Mouse (Mus musculus): Measurements from ENCODE around the gene Eftud2. TPM values are rescaled to one million over a fixed set of nuclear protein-coding genes. Genes with fewer than 3 reads are reported as not detected.

Gene Eftud2
- 10 to 100 TPM; 64.6 to 70.3 TPM for total RNA-seq (2023)

DNA sequence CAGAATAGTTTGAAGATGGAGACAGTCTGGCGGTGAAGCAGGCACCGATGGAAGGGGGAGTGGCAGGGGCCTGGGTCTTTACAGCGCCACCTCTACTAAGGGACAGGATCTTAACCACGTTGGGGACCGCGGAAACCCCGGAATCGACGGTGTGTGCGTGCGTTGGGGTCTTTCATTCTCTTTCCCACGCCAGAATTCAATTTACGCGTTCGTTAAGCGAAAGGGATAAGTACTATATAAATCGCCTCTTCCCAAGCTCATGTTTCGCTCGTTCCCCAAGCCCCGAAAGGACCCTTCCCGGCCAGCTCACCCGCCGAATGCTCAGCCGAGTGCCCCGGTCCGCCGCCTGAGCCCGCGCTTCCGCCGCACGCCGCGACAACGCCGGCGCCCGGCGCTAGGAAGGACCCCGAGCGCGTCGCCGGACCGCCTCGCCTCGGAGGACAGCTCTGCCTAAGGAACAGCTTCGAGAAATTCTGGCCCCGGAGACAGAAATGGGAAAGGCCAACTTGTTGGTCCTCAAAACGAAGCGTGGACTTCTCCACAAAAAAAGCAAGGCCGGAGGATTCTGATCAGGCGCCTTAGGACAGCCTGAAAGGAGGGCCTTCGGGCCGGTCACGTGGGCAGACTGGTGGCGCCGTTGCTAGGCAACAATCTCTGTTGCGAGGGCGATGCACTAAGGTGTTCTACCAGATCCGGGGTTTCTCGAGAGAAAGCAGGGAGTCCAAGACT is at the start of gene Eftud2, which contains the start of gene Ccdc103:
Eftud2 (minus strand) TSS at position 401 of the 729 bp plus-strand sequence.
Ccdc103 (plus strand) TSS at position 620 of the 729 bp plus-strand sequence.

DNA sequence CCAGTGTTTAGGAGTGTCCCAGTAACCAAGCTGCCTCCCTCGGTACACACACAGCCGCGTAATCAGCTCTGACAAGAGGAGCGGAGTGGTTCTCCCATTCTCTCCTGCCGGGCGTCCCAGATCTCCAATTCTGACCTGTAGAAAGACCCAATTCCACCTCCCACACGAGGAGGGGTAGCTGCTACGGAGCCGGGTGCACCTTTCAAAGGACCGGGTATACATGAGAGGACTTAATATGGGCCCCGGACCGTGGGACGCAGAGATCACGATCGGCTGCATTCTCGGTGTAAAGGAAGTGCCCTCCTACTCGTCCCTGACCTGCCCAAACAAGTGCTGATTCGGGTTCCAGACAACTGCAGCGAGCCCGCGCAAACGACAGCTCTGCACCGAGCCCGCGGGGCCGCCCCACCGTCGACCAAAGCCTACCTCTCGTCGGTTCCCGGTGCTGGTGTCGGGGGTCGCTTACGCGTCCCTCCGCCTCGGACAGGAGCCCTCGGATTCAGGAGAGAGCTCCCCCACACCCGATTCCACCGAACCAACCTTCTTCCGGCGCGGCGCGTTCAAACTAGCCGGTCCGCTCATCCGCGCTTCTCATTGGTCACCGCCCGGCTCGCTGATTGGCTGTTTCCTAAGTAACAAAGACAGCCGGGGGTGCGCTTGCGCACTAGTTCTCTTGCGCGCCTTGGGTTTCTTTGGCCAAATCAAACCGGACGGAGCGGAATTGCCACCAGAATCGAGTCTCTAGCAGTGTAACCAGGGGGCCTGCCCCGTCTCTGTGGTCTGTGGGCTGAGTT is 44.0 kb upstream of the Eftud2 start, which contains the start of gene Kif18b:
Kif18b (minus strand) TSS at position 568 of the 794 bp plus-strand sequence.

DNA sequence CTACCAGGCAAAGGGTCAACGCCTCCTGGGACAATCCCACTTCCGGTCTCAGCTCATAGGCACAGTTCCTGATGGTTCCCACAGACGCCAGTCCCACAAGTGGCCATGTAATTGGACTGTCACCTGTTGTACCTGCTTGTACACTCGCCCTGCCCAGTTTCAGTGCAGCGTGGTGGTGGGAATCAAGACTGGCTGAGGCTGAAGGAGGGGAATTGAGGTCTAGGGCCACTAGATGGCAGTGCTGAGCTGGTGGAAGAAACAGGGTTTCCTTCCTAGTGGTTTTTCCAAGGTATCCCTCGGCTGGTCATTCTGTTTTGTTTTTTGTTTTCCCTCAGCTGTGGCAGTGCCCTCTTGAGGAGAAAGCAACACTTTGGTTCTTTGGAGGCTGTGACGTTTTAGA is 20.0 kb upstream of the Eftud2 start, which contains the start of gene Gfap:
Gfap (minus strand) TSS at position 150 of the 400 bp plus-strand sequence.

GRCm38 (mm10) chr11:102884616-102885219 is 3.9 kb upstream of the Eftud2 start, which contains the start of gene Fam187a:
TSS of gene Fam187a (plus strand) at chr11:102885169.

GRCm38 (mm10) chr11:102835549-102835948 is 45.2 kb downstream of the Eftud2 start, which contains the start of gene Higd1b:
TSS of gene Higd1b (plus strand) at chr11:102835849.

GRCm38 (mm10) chr11:102819021-102819782 is 61.6 kb downstream of the Eftud2 start, which contains the start of gene Gjc1:
TSS of gene Gjc1 (minus strand) at chr11:102819700.

Other genes with a start within 250 kb of the Eftud2 start
- not detected for gene Meioc, start 217.3 kb downstream of the Eftud2 start, total RNA-seq (2023)
- gene Ccdc43, start 183.2 kb downstream of the Eftud2 start, total RNA-seq (2023): 1 to 10 TPM; 9.0 to 9.9 TPM
- under 1 TPM; 0.70 to 0.86 TPM for gene Adam11, start 119.5 kb downstream of the Eftud2 start, total RNA-seq (2023)
- not detected for gene Gjc1, start 61.3 kb downstream of the Eftud2 start, total RNA-seq (2023)
- gene Higd1b, start 45.1 kb downstream of the Eftud2 start, total RNA-seq (2023): not detected
- gene Ccdc103, start 219 bp upstream of the Eftud2 start, total RNA-seq (2023): not detected
- gene Fam187a, start 4.2 kb upstream of the Eftud2 start, total RNA-seq (2023): not detected
- gene Gfap, start 19.9 kb upstream of the Eftud2 start, total RNA-seq (2023): 1 to 10 TPM; 1.8 to 2.8 TPM
- 10 to 100 TPM; 31.3 to 41.0 TPM for gene Kif18b, start 44.1 kb upstream of the Eftud2 start, total RNA-seq (2023)
- gene C1ql1, start 65.7 kb upstream of the Eftud2 start, total RNA-seq (2023): not detected
- gene Nmt1, start 147.2 kb upstream of the Eftud2 start, total RNA-seq (2023): 10 to 100 TPM; 61.4 to 63.8 TPM
- gene Dcakd, start 147.3 kb upstream of the Eftud2 start, total RNA-seq (2023): 10 to 100 TPM; 19.6 to 21.8 TPM
- under 1 TPM; 0.33 to 0.59 TPM for gene Plcd3, start 220.7 kb upstream of the Eftud2 start, total RNA-seq (2023)
- 10 to 100 TPM; 16.9 to 19.3 TPM for gene Acbd4, start 220.7 kb upstream of the Eftud2 start, total RNA-seq (2023)
- gene Hexim1, start 235.2 kb upstream of the Eftud2 start, total RNA-seq (2023): 10 to 100 TPM; 33.5 to 37.7 TPM

Data from neutrophil, adult 83 days (primary cell).